Mouse (Mus musculus) olfactory bulb, adult 2 months (tissue): ENCODE measurements around the gene Zfr. TPM values are rescaled to one million over a fixed set of nuclear protein-coding genes. Genes with fewer than 3 reads are reported as not detected.

Experiments used
- H3K27ac ChIP-seq: fragments of 200-500 bp; 2 replicates; pipeline ENCODE4 v1.5.1; 2012; ENCODE audit warnings: low read depth, low read length; ENCODE audit not compliant: insufficient read depth
- H3K4me1 ChIP-seq: fragments of 200-500 bp; 2 replicates; pipeline ENCODE4 v1.6.1; 2012; ENCODE audit warnings: low read length; ENCODE audit not compliant: control insufficient read depth, insufficient read depth
- H3K4me3 ChIP-seq: fragments of 200-500 bp; 2 replicates; pipeline ENCODE4 v1.5.1; 2012; ENCODE audit warnings: mild to moderate bottlenecking, low read depth, low read length, moderate library complexity; ENCODE audit not compliant: insufficient read depth
- CTCF ChIP-seq: fragments of 200-500 bp; IDR thresholded peaks from 2 replicates; pipeline ENCODE4 v1.5.1; 2012; ENCODE audit warnings: low read depth, mild to moderate bottlenecking, low read length, moderate library complexity; ENCODE audit not compliant: insufficient read depth
- POLR2A ChIP-seq: fragments of 200-500 bp; IDR thresholded peaks from 2 replicates; pipeline ENCODE4 v1.6.1; 2012; ENCODE audit warnings: mild to moderate bottlenecking, low read depth, low read length, moderate library complexity; ENCODE audit not compliant: insufficient read depth
- WGBS: fragments of 180-500 bp; shearing (Covaris S2); methylation state at CpG from one replicate; pipeline ENCODE4 v1.1.7; 2018; 5-methylcytosine and 5-hydroxymethylcytosine counted together
- polyA plus RNA-seq: library from polyadenylated mRNA; stranded (reverse); fragments of >200 nt; gene quantifications from 2 replicates; pipeline ENCODE4 v1.2.4, GENCODE M21; 2012; ENCODE audit warnings: low replicate concordance; ENCODE audit not compliant: missing spikeins, insufficient read depth, insufficient read length

The Zfr gene
- polyA plus RNA-seq, 1 experiment: 546 TPM

DNA sequence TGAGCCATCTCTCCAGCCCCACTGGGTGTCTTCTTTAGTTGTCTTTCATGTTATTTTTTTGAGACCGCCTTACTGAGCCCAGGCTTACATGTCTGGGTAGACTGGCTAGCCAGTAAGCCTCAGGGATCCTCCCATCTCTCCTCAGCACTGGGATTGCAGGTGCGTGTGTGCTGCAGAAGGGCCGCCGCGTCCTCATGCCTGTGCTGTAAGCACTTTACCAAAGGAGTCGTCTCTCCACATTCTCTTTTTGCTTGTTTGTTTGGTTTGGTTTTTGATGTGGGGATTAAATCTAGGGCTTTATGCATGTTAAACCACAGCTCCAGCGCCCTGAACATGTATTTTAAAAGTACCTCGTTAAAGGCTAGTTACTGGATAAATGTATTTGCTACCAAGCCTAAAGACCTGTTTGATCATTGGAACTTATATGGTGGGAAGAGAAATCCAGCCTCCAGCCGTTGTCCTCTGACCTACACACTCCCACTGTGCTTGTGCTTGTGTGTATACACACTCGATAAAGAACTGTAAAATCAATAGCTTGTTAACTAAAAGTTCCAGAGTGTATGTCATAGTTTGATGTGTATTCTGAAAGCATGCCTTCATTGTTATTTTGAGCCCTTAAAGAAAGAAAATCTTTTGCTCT, 112.1 kb downstream of the Zfr start:
- no peak overlapping the region for H3K4me3 ChIP-seq
- peaks cover 21% of the 10 kb centered on the region for H3K4me1 ChIP-seq
- WGBS: 65% methylated on average over 10 of the region's 10 CpGs
- no peak overlapping the region for H3K27ac ChIP-seq
- no peak for TF ChIP-seq POLR2A
- TF ChIP-seq CTCF: no peak

DNA sequence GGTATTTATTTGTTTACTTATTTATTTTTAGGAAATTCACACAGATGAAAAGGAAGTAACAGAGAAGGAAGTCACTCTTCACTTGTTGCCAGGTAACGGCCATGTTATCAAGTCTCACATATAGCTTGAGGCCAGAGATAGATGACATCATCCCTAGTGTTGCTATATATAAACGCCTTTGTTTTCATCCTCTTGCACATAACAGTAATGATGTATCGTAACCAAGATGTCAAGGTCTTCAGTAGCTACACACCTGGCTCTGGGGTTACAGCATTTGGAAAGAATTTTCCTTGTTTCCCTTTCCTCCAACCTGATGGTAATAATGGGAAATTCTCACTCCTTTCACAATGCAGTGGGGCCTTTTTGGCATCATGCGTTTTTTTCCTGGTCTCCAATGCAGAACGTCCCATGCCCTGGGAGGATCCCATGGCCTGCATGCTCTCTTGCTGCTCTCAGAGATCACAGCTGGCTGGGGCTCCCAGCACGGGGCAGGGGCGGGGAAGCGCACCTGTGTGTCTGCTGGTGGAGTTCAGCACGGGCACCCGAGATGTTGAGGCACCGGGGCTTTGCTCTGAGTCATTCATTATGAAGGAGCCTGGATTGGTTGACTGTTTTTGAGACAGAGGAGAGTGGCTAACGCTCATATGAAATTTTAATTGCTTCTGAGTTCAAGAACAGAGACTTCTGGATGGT, 112.8 kb downstream of the Zfr start:
- Histone ChIP-seq H3K4me3 (no peak overlapping the region), H3K4me1 (peaks cover 21% of the 10 kb centered on the region), H3K27ac (no peak overlapping the region)
- TF ChIP-seq POLR2A (no peak), CTCF (no peak)
- 56% methylated on average over 12 of the region's 12 CpGs for WGBS

DNA sequence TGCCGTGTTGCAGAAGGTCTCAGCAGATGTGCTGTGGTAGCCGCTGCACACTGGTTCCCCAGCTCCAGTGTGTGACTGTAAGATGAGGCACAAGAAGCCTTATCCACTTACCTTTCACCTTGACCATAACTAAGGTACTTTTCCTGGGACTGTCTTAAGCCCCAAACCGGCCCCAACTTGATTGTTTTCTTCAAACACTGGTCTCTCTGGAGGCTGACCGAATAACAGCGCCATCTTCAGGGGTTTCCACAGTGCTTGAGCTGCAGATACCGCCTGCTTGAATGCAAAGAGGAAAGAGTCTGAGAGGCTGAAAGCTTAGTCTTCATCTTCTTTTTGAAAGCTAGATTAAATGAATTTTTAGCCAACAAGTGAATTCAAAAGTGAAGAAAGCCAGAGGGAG, 113.8 kb downstream of the Zfr start:
- 91% methylated on average over 6 of the region's 6 CpGs for WGBS
- H3K4me3 ChIP-seq: no peak overlapping the region
- no peak overlapping the region for H3K27ac ChIP-seq
- peaks cover 21% of the 10 kb centered on the region for H3K4me1 ChIP-seq
- TF ChIP-seq CTCF (no peak), POLR2A (no peak)

DNA sequence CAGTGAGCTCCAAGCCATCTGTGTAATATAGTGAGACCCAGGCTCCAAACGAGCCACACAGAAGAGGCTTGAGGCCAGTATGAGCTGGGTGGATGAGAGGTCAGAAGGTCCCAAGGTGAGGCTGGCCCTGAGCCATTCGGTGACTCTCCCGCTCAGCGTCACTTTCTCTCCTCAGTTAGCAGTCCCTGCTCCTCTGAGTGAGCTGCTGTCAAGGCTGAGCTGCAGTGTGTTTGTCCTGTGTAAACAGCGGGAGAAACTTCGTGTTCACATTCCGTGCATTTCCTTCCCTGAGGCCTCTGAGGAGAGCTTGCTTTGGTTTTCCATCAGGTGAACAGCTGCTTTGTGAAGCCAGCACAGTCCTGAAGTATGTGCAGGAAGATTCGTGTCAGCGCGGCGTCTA, 114.8 kb downstream of the Zfr start:
- H3K4me3 ChIP-seq: no peak overlapping the region
- no peak overlapping the region for H3K27ac ChIP-seq
- TF ChIP-seq CTCF (no peak), POLR2A (no peak)
- 61% methylated on average over 11 of the region's 11 CpGs for WGBS
- H3K4me1 ChIP-seq: peaks cover 21% of the 10 kb centered on the region

DNA sequence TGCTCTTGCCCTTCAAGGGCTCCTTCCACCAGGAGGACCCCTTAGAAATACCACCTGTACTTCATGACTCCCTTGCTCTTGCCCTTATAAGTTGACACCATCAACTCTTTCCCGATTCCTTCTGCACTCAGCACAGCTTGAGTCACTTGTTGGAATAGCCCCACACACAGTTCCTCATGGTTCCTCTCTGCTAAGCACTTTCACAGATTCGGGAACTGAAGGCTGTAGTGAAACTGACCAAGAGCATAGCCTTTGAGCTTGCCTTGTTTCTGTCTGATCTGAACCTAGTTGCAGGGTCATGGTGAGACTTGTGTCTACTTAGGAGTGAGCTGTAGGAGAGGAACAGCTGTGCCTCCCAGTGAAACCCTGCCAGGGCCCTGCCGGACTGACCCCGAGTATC, 115.4 kb downstream of the Zfr start:
- 71% methylated on average over 4 of the region's 4 CpGs for WGBS
- Histone ChIP-seq H3K27ac (no peak overlapping the region), H3K4me1 (peaks cover 18% of the 10 kb centered on the region), H3K4me3 (no peak overlapping the region)
- TF ChIP-seq CTCF (no peak), POLR2A (no peak)

Other genes with a start within 250 kb of the Zfr start
- not detected in 2 replicates for gene Npr3, start 210.5 kb upstream of the Zfr start, polyA plus RNA-seq
- 205 TPM in 1 of 2 replicates, not detected in the other for gene Sub1, start 120.8 kb upstream of the Zfr start, polyA plus RNA-seq
- gene Mtmr12, start 87.2 kb downstream of the Zfr start, polyA plus RNA-seq: not detected in 2 replicates
- gene Golph3, start 203.6 kb downstream of the Zfr start, polyA plus RNA-seq: 174 and 208 TPM in 2 replicates
- not detected in 2 replicates for gene 1810049J17Rik, start 204.1 kb downstream of the Zfr start, polyA plus RNA-seq